In genomic region chr2:121219177-121219576, GRCm38 (mm10) we compare ENCODE assay signal across 22 mouse cellular contexts. TPM values are rescaled to one million over a fixed set of nuclear protein-coding genes. Genes with fewer than 3 reads are reported as not detected.
DNase-seq lines count a peak whose midpoint lies in the region; TF ChIP-seq lines count a peak whose summit lies in the region.
"Had no signal": no experiment of that assay in that cellular context is flagged by ENCODE, and none has a peak within 500 bp of the region (broad histone marks: within the 10 kb centered on the region; RNA-seq: fewer than 3 reads in every experiment).

No protein-coding gene starts in this region.

- H3K4me2 ChIP-seq in CH12.LX (ENCODE audit: insufficient read depth, low read depth, poor library complexity, severe bottlenecking) = no peak overlapping the region

- TF ChIP-seq RAD21 in CH12.LX (IDR thresholded peaks at IDR 0.05; ENCODE audit: low read depth, low read length) = no peak

- no peak for TF ChIP-seq EP300 in CH12.LX (IDR thresholded peaks at IDR 0.05; ENCODE audit: low read length)
- TF ChIP-seq EP300 in ES-Bruce4 (IDR thresholded peaks at IDR 0.05; ENCODE audit: insufficient read depth, low read depth, low read length) = no peak

- H3K4me3 ChIP-seq in CH12.LX (replicated peaks in 1 of 3; ENCODE audit: low read depth in 2 of 3, low read length in 2 of 3, poor library complexity in 1 of 3) (no peak overlapping the region), ES-Bruce4 (ENCODE audit: low read depth, low read length) (no peak overlapping the region), ES-E14 (ENCODE audit: insufficient read depth in 1 of 2, low read depth in 1 of 2, low read length in 2 of 2, poor library complexity in 1 of 2, severe bottlenecking in 1 of 2) (no peak overlapping the region)
- H3K4me3 ChIP-seq in midbrain, embryonic 10.5 days = no peak overlapping the region
- H3K4me3 ChIP-seq in cerebellum, adult 2 months (replicated peaks; ENCODE audit: insufficient read depth, low read depth, low read length) = no peak overlapping the region

- H3K9me3 ChIP-seq in CH12.LX (replicated peaks; ENCODE audit: low read length) = no peaks in the 10 kb centered on the region
- no peaks in the 10 kb centered on the region for H3K9me3 ChIP-seq in ES-Bruce4 (replicated peaks; ENCODE audit: control insufficient read depth, insufficient read depth, low read length, poor library complexity, severe bottlenecking)
- no peaks in the 10 kb centered on the region for H3K9me3 ChIP-seq in ES-E14 (ENCODE audit: control insufficient read depth, insufficient read depth, low read depth, low read length)
- H3K9me3 ChIP-seq in midbrain, embryonic 10.5 days (replicated peaks) = no peaks in the 10 kb centered on the region
- H3K9me3 ChIP-seq: G1E had no signal

- H3K27me3 ChIP-seq in CH12.LX (replicated peaks) (no peaks in the 10 kb centered on the region), ES-Bruce4 (ENCODE audit: control insufficient read depth, insufficient read depth, low read length, poor library complexity, severe bottlenecking) (no peaks in the 10 kb centered on the region)
- no peaks in the 10 kb centered on the region for H3K27me3 ChIP-seq in midbrain, embryonic 10.5 days (ENCODE audit: low read depth, poor library complexity, severe bottlenecking)
- no peaks in the 10 kb centered on the region for H3K27me3 ChIP-seq in cerebellum, adult 2 months (ENCODE audit: control insufficient read depth, insufficient read depth, low read length)
- H3K27me3 ChIP-seq: Patski had no signal

- H3K36me3 ChIP-seq in CH12.LX (replicated peaks in 1 of 2; ENCODE audit: control insufficient read depth in 1 of 2, insufficient read depth in 1 of 2, low read length in 1 of 2) (peaks cover 52 to 90% of the 10 kb centered on the region in 2 experiments), ES-Bruce4 (ENCODE audit: control insufficient read depth, insufficient read depth, low read length, poor library complexity, severe bottlenecking) (peaks cover 6% of the 10 kb centered on the region), ES-E14 (ENCODE audit: control insufficient read depth, insufficient read depth, low read length, poor library complexity, severe bottlenecking) (peaks cover 20% of the 10 kb centered on the region)
- peaks cover 99% of the 10 kb centered on the region for H3K36me3 ChIP-seq in midbrain, embryonic 10.5 days

- dilution Hi-C loops in CH12.LX (cut with MboI; ENCODE audit: extremely low pct_ligation_motif_present, extremely low pct_unique_long_range_greater_than_20kb, low sequenced_read_pairs) = no loop called here

- H3K9ac ChIP-seq in CH12.LX (ENCODE audit: insufficient read depth, low read depth) = no peak overlapping the region
- no peak overlapping the region for H3K9ac ChIP-seq in ES-Bruce4 (ENCODE audit: low read depth, poor library complexity, severe bottlenecking)
- H3K9ac ChIP-seq in ES-E14 (ENCODE audit: insufficient read depth, low read depth, low read length, poor library complexity, severe bottlenecking) = no peak overlapping the region

- H3K4me1 ChIP-seq in CH12.LX (ENCODE audit: control insufficient read depth in 1 of 2, insufficient read depth in 2 of 2) (no peaks in the 10 kb centered on the region), ES-Bruce4 (ENCODE audit: control insufficient read depth, insufficient read depth, low read length) (peaks cover 3% of the 10 kb centered on the region), ES-E14 (ENCODE audit: control insufficient read depth in 2 of 2, insufficient read depth in 2 of 2, low read length in 2 of 2, poor library complexity in 1 of 2) (peaks cover 6 to 13% of the 10 kb centered on the region in 2 experiments; a peak in 2 of 4 replicates)
- no peaks in the 10 kb centered on the region for H3K4me1 ChIP-seq in midbrain, embryonic 10.5 days
- H3K4me1 ChIP-seq in cerebellum, adult 2 months (ENCODE audit: control insufficient read depth, insufficient read depth, low read length) = peaks cover 3% of the 10 kb centered on the region

- DNase-seq in CH12.LX (ENCODE audit: extremely low read depth) (no peak), ES-E14 (ENCODE audit: low read depth, low spot score) (no peak)
- peak; percentile 36 for DNase-seq in induced T-regulatory cell, adult 2 months (ENCODE audit: low read depth)
- no peak for DNase-seq in midbrain, embryonic 10.5 days (ENCODE audit: low spot score)
- no peak for DNase-seq in thymus, postnatal 0 days (ENCODE audit: low spot score)
- DNase-seq in cerebellum, adult 2 months = no peak
- no peak for DNase-seq in layer of hippocampus, adult 8-10 months (ENCODE audit: low spot score in 2 of 2)
- DNase-seq: adrenal gland, adult 2 months; adrenal gland, adult 8-10 months; adrenal gland, postnatal 10 days; adrenal gland, postnatal 14 days; adrenal gland, postnatal 25 days; adrenal gland, postnatal 36 days; B cell, adult 2 months; cerebellum, adult 11 months; cerebellum, adult 11-12 months; cerebellum, adult 18-20 months; cerebellum, adult 8-10 months; cerebellum, adult 9-10 months had no signal

- TF ChIP-seq CTCF in CH12.LX (conservative IDR thresholded peaks at IDR 0.05 in 1 of 2, IDR thresholded peaks at IDR 0.05 in 1 of 2; ENCODE audit: low read depth in 2 of 2, low read length in 2 of 2) (no peak), ES-Bruce4 (IDR thresholded peaks at IDR 0.05; ENCODE audit: low read depth, low read length) (no peak)
- TF ChIP-seq CTCF in cerebellum, adult 2 months (IDR thresholded peaks at IDR 0.05; ENCODE audit: borderline replicate concordance, insufficient read depth, low read depth, low read length) = no peak

- H3K27ac ChIP-seq in CH12.LX (ENCODE audit: insufficient read depth, low read depth) (no peak overlapping the region), ES-Bruce4 (ENCODE audit: insufficient read depth, low read length) (peak overlapping the region; percentile 36; the same call in 1 of the 2 replicates), ES-E14 (ENCODE audit: insufficient read depth, low read depth, low read length, poor library complexity, severe bottlenecking) (peak overlapping the region; percentile 50; the same call in 1 of the 2 replicates)
- H3K27ac ChIP-seq in midbrain, embryonic 10.5 days (replicated peaks) = no peak overlapping the region
- no peak overlapping the region for H3K27ac ChIP-seq in cerebellum, adult 2 months (ENCODE audit: insufficient read depth, low read length)

- TF ChIP-seq POLR2A in CH12.LX (IDR thresholded peaks at IDR 0.05; ENCODE audit: low read depth, low read length) (no peak), ES-Bruce4 (IDR thresholded peaks at IDR 0.05; ENCODE audit: insufficient read depth, low read length) (no peak)
- no peak for TF ChIP-seq POLR2A in cerebellum, adult 2 months (IDR thresholded peaks at IDR 0.05; ENCODE audit: borderline replicate concordance, insufficient read depth, low read length)

- in situ Hi-C loops in CH12.LX (cut with MboI; ENCODE audit: low pct_ligation_motif_present, low pct_unique_long_range_greater_than_20kb, low sequenced_read_pairs) = no loop called here
- in situ Hi-C loops in ES-E14 (cut with MboI; ENCODE audit: low sequenced_read_pairs in 2 of 2, unreplicated experiment in 2 of 2) = no loop called here

- no peaks in the 10 kb centered on the region; the same call in 1 of the 2 replicates for H3K79me2 ChIP-seq in CH12.LX (replicated peaks; ENCODE audit: control insufficient read depth, extremely low read depth, insufficient read depth, poor library complexity, severe bottlenecking)

TF ChIP-seq in CH12.LX, 34 proteins besides CTCF, POLR2A, EP300 and RAD21:
- TF ChIP-seq MYC (IDR thresholded peaks at IDR 0.05; ENCODE audit: low read depth, low read length) (no peak), MAFK (IDR thresholded peaks at IDR 0.05; ENCODE audit: insufficient replicate concordance, low read length) (peak; percentile 67; the same call in 1 of the 2 replicates)

TF ChIP-seq in ES-E14, 5 proteins besides CTCF, POLR2A, EP300 and RAD21:
- TF ChIP-seq ZNF384 (IDR thresholded peaks at IDR 0.05; ENCODE audit: low read depth, low read length) (no peak), MAFK (IDR thresholded peaks at IDR 0.05; ENCODE audit: insufficient read depth, low read depth, low read length) (peak; percentile 76), HCFC1 (IDR thresholded peaks at IDR 0.05; ENCODE audit: borderline replicate concordance, insufficient read depth, low read length) (no peak), ZC3H11A (IDR thresholded peaks at IDR 0.05; ENCODE audit: borderline replicate concordance, low read depth, low read length) (no peak)

RNA-seq across cellular contexts. Expression of gene Zscan29, which starts 48.3 kb away (rescaled TPM):
- total RNA-seq in CH12.LX (2012; rRNA removed) (6.8 and 7.4 TPM in 2 replicates), CH12.LX (2014; rRNA removed) (4.9 and 5.4 TPM in 2 replicates), ES-E14 (2012; rRNA removed) (3.5 and 5.0 TPM in 2 replicates)
- polyA plus RNA-seq in CH12.LX (2012; ENCODE audit: insufficient read length, low read depth) (7.0 and 7.3 TPM in 2 replicates), ES-Bruce4 (2011; ENCODE audit: insufficient read depth, insufficient read length, low read depth, missing spikeins) (6.1 and 6.4 TPM in 2 replicates)
- polyA plus RNA-seq in midbrain, embryonic 10.5 days (2016; fragmentation: Nextera tagmentation; extraction: Ambion mirVana) = 13.2 and 13.8 TPM in 2 replicates
- polyA plus RNA-seq in thymus, postnatal 0 days (2015; fragmentation: Nextera tagmentation; extraction: Ambion mirVana) = 9.4 and 11.5 TPM in 2 replicates
- polyA plus RNA-seq in cerebellum, adult 2 months (2012; rRNA removed) = 6.4 and 6.8 TPM in 2 replicates
- total RNA-seq in layer of hippocampus, adult 8-10 months (2022) = 1 to 10 TPM; 7.1 to 8.1 (median 7.7) TPM

RNA-seq across cellular contexts. Expression of gene Tubgcp4, which starts 48.7 kb away (rescaled TPM):
- 27.8 and 29.1 TPM in 2 replicates for total RNA-seq in CH12.LX (2012; rRNA removed)
- 31.0 and 35.1 TPM in 2 replicates for total RNA-seq in CH12.LX (2014; rRNA removed)
- 32.5 and 34.1 TPM in 2 replicates for polyA plus RNA-seq in CH12.LX (2012; ENCODE audit: insufficient read length, low read depth)
- 42.5 and 52.4 TPM in 2 replicates for polyA plus RNA-seq in ES-Bruce4 (2011; ENCODE audit: insufficient read depth, insufficient read length, low read depth, missing spikeins)
- total RNA-seq in ES-E14 (2012; rRNA removed) = 38.1 and 45.9 TPM in 2 replicates
- 81.2 and 84.2 TPM in 2 replicates for polyA plus RNA-seq in midbrain, embryonic 10.5 days (2016; fragmentation: Nextera tagmentation; extraction: Ambion mirVana)
- 45.5 and 51.2 TPM in 2 replicates for polyA plus RNA-seq in thymus, postnatal 0 days (2015; fragmentation: Nextera tagmentation; extraction: Ambion mirVana)
- polyA plus RNA-seq in cerebellum, adult 2 months (2012; rRNA removed) = 40.2 and 47.4 TPM in 2 replicates
- total RNA-seq in layer of hippocampus, adult 8-10 months (2022) = 10 to 100 TPM; 32.3 to 47.9 (median 41.5) TPM

RNA-seq across cellular contexts. Expression of gene Trp53bp1, which starts 52.0 kb away (rescaled TPM):
- 41.7 and 55.2 TPM in 2 replicates for total RNA-seq in CH12.LX (2012; rRNA removed)
- total RNA-seq in CH12.LX (2014; rRNA removed) = 30.1 and 38.0 TPM in 2 replicates
- 68.7 and 77.6 TPM in 2 replicates for polyA plus RNA-seq in CH12.LX (2012; ENCODE audit: insufficient read length, low read depth)
- 76.2 and 101 TPM in 2 replicates for polyA plus RNA-seq in ES-Bruce4 (2011; ENCODE audit: insufficient read depth, insufficient read length, low read depth, missing spikeins)
- total RNA-seq in ES-E14 (2012; rRNA removed) = 47.6 and 63.3 TPM in 2 replicates
- 115 and 146 TPM in 2 replicates for polyA plus RNA-seq in midbrain, embryonic 10.5 days (2016; fragmentation: Nextera tagmentation; extraction: Ambion mirVana)
- polyA plus RNA-seq in thymus, postnatal 0 days (2015; fragmentation: Nextera tagmentation; extraction: Ambion mirVana) = 23.0 and 24.3 TPM in 2 replicates
- 57.9 and 59.4 TPM in 2 replicates for polyA plus RNA-seq in cerebellum, adult 2 months (2012; rRNA removed)
- 100 to 1,000 TPM; 144 to 183 (median 161) TPM for total RNA-seq in layer of hippocampus, adult 8-10 months (2022)

Comparison
In these comparisons a context has a peak if more than half of its experiments do, and no peak if none do; other contexts are left out.
1. H3K27ac ChIP-seq: peak in ES-Bruce4 (single experiment) and ES-E14 (single experiment); none in CH12.LX (single experiment), midbrain, embryonic 10.5 days (single experiment) and cerebellum, adult 2 months (single experiment).